Mouse (Mus musculus): ENCODE measurements around the gene C2cd2.

Gene C2cd2

DNA sequence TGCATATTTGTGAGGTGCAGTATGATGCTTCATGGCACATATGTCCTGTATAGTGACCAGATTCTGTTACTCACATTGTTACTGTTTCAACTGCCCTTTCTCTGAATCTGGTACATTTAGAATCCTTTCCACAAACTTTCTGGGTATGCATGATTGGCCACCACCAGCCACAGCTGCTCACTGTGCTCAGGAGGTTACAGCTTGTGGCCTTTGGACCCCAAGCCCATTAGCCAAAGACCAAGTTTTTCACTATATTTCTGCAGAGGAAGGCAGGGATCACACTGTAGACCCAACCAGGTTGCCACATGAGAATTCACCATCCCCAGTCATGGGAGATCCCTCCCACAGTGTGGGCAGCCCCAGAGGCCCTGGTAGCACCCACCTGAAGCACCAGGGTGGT is 79.5 kb downstream of the C2cd2 start:
- no peak for DNase-seq (ENCODE audit: low spot score)

DNA sequence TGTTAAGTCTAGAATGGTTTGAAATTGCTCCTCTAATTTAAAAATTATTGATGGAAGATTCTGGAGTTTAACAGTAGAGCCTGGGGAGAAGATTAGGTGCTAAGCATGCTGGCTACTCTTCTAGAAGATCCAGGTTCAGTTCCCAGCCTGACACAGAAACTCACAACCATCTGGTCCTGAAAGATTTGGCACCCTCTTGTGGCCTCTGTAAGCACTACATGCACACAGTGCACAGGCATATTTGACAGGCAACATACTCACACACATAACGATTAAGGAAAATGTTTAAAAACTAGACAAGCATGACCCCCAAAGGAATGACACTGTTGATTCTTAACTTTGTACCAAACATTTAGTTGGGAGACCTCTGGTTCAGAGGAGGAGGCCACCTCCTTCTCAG is 83.3 kb downstream of the C2cd2 start:
- DNase-seq (ENCODE audit: low spot score), result peak; percentile 75

DNA sequence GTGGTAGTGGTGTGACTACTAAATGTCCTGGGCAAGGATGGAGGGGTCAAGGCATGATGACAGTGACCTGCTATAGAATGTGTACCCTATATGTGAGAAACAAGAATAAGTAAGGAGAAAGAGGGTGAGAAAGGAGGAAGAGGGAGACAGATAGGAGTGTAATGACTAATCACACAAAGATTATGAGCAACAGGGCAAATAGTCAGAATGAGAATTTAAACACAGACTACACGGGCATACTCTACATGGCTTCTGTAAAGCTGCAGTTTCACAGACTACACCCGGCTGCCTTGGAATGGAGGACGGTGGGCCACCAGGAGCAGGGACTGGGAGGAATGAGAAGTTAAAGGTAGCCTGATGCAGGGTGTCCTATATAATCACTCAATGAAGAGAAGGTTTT is 84.9 kb downstream of the C2cd2 start:
- DNase-seq (ENCODE audit: low spot score), result no peak

DNA sequence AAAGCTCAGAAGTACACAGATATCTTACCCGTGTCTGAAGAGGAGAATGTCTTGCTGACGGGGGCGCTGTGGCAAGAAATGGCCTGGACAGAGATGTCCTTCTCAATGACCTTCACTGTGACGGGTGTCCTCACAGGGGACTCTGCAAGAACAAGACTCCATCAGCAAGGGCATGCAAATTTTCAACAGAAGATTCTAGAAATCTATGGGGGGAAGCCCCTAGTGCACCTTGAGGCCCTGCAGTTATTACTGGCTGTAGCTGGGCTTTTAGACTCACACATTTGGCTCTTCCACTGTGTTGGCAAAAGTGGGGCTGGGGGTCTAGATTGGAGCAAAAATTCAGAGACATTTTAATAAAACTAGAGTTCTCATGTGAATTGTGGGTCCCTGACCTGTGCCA is 87.3 kb downstream of the C2cd2 start:
- DNase-seq (ENCODE audit: low spot score), result no peak

DNA sequence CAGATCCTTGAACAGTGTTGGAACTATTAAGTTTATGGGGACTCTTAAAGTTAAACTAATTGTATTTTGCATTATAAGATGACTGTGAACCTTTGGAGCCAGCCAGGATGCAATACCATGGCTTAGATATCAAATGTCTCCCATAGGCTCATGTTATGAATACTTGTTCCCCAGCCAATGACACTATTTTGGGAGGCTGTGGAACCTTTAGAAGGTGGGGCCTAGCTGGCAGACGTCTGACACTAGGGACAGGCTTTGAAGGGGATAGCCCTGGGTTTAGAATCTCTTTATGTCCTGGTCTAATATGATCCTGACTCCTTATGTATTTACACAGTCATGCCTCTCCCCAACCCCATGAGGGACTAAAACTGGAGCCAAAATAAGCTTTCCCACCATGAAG is 88.0 kb downstream of the C2cd2 start:
- no peak for DNase-seq (ENCODE audit: low spot score)

DNA sequence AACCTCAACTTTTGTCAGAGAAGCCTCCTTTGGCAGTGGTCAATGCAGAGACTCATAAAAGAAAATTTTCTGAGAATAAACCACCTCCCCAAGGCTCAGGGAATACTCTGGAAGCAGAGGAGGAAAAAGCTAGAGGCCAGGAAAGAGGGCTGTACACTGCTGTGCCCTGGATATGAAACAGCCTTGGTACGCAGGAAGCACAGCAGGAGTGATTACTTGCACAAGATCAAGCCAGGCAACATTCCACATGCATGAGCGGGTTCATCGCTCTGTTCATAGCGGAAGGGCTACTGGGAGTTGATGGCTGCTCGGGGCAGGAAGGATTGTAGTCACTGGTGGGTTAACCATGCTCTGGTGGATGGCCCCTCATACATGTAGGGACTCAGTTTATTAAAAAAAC is 89.7 kb downstream of the C2cd2 start:
- no peak for DNase-seq (ENCODE audit: low spot score)

DNA sequence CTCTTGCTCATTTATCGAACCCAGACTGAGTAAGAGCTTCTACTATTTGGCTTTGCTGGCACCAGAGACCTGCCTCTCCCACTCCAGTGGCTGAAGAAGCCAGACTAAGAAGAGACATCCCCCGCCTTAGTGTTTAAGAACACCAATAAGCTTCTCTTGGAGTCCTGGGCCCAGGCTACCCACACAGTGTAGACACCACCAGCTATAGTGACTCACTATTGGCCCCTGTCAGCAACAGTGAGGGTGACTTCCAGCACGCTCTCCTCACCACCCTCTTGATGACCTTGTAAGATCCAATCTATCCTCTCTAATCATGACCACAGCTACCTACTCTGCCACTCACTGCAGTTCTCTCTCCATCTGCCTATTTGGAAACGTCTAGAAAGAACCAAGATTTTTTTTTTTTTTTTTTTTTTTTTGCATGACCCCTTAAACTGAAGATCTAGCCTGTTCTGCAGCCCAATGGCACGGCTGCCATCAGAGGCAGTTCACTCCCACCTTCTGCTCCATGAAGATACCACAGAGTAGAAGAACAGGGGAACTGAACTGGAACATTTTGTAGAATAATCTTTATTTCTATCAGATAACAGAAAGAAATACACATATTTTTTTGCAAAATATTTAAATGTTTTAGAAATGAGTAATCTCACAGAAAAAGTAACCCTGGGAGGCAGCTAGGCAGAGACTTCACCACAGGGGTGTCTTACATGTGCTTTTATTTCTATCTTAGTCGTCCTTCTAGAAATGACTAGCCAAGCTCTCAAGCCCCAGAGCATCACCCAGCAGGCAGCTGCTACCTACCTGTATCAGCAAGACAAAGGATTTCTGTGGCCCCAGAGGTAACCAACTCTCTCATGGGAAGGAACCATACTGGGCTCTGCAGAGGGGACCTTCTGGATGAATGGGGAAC is 93.0 kb downstream of the C2cd2 start:
- DNase-seq (ENCODE audit: low spot score), result no peak

DNA sequence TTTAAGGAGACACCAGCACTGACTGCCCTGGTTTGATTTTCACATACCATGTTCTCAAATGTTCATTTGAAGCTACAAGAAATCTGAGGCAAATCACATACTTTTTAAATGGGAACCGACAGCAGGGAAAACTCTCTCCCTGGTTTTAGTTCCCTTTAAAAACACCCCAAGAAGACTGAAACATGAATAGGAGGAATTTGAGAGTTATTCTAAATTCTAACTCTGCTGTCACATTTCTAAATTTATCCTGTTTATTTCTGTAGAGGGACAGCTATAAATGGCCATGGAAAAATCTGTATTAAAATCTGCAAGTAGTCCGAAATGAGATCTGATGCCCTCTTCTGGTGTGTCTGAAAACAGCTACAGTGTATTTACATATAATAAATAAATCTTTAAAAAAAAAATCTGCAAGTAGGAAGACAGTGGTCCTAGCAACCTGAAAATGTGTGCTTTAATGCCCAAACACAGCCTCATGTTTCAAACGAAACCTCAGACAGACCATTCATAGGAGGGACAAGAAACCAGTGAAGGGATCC is 98.4 kb downstream of the C2cd2 start:
- DNase-seq (ENCODE audit: low spot score), result no peak

DNA sequence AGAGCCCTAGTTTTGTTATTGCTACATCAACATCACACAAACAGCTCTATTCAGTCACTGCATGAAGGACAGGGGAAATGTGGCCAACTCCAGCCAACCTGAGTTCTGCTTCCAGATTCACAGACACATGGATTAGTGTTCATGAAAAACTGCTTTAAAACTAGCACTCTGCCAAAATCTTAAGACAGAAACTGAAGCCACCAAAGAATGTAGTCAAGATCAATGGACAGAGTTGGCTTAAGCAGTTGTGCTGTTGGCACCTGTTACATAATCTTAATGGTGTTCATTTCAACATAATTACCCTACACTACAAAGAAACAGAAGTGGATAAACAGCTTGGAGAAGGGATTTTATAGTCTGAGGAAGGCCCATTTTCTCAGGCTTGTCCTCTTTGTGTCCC is 106.3 kb downstream of the C2cd2 start:
- no peak for DNase-seq (ENCODE audit: low spot score)

DNA sequence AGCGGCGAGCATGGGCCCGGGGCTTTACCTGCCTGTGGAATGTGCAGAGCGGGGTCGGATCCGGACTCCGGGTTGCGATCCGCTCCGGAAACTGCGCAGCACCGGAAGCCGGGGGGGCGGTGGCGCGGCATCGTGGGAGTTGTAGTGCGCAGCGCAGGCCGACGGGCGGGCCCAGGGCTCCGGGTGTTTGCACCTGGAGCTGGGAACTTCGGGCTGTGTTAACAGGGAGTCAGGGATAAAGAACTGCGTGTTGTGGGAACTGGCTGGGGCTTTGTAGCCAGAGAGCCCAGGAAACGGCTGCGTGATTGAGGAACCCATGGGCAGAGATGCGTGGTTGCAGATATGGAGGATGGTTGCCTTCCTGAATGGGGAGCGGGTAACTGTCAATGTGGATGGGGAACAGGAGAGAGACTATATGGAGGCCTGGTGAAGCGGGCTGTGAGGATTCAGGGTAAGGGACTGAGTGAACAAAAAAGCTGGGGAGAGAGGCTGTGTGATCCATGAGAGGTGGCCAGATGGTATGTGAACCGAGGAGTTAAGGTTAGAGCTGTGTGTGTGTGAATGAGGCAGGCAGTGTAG is 110.6 kb downstream of the C2cd2 start, which contains the start of gene Prdm15:
Prdm15 (minus strand) TSS at position 110 of the 579 bp plus-strand sequence.
- peak; percentile 86 for DNase-seq (ENCODE audit: low spot score)

DNA sequence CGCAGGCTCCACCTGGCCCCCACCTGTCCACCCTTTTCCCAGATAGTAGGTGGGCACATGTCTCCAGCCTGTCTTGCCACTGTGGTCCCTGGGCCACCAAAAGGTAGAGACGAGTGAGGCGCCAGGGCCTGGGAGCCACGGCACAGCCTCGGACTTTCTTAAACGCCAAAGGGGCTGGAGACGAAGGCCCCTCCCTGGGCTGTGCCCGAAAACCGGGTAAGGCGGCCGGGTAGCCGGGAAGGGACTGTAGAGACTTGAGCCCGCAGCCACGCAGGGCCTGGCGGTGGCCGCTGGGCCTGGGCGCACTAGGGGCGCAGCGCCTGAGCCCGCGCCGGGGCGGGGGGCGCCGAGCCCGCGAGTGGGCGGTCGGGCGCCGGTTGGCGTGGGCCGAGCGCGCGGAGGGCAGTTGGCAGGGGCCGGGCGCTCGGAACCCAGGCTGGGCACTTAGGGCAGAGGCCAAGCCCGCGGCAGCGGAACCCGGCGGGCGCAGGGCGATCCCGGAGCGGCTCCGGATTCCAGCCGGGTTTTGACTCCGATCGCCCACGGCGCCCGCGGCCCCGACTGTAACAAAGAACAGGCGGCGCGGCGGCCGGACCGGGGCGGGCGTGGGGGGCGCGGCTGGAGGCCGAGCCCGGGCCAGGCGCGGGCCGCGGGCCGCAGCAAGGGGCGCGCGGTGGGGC is 111.2 kb downstream of the C2cd2 start:
- peak; percentile 86 for DNase-seq (ENCODE audit: low spot score)

DNA sequence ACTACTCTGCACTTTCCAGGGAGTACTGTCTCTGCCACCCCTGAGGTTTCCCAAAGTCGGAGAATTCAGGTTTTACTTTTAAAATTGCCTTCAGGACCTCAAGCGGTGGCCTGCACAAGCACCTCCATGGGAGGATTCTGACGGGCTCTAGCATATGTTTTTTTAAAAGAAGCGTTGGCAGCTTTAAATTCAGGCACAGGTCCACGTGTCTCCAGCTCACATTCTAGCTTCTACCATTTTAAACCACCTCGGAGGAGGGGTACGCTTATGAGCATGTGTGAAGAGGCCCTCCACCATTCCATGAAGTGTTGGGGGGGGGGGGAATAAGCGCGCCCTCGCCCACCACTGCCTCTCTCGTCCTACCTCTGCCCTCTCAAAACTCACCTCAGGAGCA is 111.7 kb downstream of the C2cd2 start:
- DNase-seq (ENCODE audit: low spot score), result peak; percentile 59

DNA sequence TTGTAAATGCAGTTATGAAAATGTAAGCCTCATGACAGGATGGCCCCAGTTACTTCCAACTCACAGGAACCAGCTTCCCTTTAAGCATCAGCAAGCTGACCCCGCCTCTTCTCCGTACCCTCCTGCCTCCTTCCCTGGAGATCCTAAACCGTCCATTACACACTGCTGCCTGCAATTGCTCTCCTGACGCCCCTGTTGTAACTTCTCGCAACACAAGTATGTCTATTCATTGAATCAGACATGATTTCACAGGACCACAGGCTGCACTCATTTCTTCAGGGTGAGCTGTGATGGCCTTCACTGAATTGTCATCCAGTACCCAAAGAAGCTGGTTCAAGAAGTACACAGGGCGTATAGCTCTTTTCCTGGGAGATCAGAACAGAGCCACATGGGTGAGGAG is 113.6 kb downstream of the C2cd2 start:
- no peak for DNase-seq (ENCODE audit: low spot score)

DNA sequence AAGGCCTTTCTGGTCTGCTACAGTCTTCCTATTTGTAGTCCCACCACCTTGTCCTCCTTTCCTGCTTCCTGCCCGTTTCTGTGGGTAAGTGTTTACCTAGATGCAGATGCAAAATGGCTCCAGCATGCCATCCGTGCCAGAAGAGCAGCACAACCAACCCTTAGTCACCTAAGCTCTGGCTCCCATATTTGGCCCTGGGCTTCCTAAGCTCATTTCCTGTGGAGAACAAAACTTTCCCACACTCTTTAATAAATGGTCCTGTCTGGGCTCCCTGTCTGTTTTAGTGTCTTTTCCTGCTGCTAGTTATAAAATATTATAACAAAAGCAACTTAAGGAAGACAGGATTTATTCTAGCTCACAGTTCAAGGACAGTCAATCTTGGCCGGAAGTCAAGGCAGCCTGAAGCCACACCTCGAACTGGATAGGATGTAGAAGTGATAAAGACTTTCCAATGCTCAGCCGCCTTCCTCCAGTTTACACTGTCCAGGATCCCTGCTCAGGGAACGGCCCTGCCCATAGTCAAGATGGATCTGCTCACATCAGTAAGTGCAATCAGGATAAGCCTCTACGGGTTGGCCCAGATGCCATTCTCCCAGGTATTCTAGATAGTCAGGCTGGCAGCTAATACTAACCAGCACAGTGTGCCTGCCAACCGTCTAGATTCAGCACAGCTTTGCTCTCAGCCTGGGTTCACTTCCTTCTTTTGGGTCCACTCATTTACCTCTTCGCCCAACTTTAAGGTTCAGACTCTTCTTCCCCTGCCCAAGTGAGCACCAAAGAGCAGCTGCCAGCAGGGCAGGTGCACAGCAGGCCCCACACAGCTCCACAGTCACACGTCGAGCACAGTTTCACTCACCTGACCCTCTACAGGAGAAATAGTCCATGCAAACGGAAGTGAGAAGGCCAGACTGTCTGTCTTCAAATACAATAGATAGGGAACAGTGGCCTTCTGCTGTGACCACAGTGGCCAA is 117.1 kb downstream of the C2cd2 start:
- DNase-seq (ENCODE audit: low spot score), result no peak

DNA sequence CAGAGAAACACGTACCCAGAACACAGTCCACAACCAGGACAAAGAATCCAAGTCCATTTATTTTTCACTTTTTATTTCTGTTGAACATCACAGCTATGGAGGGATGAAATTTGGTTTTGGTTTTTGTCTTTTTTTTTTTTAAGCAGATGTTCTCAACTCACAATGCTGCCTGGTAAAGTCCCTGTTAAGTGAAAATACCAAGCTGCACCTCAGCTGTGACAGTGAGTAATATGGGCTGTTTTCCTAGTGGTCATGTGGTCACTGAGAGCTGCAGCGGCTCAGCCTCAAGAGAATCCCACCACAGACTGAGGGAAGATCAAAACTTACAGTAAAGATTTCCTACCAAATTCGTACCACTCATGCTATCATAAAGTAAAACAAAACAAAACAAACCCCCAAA is 130.2 kb downstream of the C2cd2 start:
- DNase-seq (ENCODE audit: low spot score), result no peak

DNA sequence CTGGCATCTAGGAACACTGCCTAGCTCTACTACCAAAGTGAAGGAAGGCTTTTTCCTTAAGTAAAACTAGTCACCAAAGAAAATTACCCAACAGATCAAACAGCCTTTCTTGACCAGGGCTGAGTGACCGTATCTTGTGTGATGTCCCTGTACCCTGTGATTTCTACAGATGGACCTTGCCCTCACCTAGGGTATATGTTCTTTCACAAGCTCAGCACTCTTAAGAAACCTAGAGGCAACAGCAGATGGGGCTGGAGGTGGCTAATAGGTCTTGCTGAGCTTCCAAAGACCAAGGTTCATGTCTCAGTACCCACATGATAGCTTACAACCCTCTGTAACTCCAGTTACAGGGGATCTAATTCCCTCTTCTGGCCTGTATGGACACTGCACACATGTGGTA is 134.2 kb downstream of the C2cd2 start:
- DNase-seq (ENCODE audit: low spot score), result no peak

DNA sequence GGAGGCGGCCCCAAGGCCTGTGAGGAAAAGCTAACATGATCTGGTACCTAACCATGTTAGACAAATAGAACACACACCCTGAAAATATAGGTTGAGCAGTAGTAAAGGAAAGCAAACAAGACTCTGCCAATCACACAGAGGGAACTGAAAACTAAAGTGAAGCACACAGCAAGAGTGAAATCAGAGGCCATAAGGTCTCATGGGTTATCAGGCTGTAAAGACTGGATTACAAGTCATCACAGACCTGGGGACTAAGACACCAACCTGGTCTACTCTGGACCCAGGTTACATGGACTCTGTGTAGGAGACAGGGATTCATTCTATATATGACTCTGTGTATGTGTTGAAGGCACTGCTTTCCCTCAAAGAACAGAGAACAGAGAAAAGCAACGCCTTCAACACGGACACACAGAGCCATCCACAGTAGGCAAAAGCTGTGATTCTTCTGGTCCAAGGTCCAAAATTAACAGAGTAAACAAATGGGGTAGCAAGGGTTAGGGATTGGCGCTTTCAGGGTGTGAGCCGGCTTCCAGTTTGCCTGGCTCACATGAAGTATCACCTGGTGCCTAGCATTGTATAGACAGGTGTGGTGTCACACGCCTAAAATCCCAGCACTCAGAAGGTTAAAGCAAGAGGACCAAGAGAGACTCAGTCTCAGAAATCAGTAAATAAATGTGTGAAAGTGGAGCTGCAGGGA is 138.9 kb downstream of the C2cd2 start:
- no peak for DNase-seq (ENCODE audit: low spot score)

DNA sequence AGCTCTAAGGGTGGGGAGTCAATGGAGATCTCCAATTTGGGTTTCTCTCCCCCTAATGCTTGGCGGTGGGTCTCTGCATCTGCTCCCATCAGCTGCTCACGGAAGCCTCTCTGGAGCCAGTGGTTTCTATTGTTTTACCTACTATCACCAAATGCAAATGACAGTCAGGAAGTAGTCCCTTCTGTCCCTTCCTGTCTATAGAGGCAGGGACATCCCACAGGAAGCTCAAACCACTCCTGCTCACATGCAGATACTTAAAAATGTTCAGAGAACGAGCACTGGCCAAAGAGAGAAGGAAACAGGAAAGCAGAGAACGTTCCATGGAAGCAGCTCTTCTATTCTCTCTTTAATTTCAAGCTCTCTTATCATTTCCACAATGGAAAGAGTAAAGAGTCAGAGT is 142.9 kb downstream of the C2cd2 start:
- no peak for DNase-seq (ENCODE audit: low spot score)

DNA sequence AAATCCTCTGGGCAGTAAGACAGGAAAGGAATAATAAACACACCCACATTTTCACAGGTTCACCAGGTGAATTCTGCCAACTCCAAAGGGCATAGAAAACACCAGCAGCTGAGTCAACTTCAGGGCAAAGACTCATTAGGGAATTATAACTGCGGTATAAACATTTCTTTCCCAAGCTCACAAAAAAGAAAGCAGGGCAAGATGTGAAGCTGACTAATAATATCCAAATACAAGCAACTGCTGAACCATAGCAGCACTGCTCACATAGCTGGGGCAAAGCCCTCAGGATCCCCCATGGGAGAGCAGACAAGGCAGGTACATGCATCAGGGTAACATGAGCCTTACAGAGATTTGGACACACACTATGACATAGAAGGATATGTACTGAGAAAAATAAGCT is 145.0 kb downstream of the C2cd2 start:
- DNase-seq (ENCODE audit: low spot score), result no peak

DNA sequence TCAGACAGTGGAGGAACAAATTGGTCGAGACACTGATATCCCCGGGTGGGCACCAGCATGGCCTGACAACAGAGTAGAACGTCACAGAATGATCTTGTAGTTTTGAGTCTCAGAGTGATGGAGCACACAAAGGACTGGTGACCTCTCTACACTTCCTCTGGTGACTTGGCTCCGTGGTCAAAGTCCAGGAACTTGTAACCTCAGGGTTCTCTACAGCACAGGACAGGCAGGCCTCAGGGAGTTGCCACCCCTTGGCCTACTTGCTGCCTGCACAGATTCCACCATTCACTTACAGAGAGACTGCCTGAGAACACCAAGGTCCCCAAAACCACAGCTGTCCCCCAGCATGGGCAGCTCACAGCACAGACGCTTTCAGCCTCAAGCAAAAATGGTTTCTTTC is 147.1 kb downstream of the C2cd2 start:
- no peak for DNase-seq (ENCODE audit: low spot score)

DNA sequence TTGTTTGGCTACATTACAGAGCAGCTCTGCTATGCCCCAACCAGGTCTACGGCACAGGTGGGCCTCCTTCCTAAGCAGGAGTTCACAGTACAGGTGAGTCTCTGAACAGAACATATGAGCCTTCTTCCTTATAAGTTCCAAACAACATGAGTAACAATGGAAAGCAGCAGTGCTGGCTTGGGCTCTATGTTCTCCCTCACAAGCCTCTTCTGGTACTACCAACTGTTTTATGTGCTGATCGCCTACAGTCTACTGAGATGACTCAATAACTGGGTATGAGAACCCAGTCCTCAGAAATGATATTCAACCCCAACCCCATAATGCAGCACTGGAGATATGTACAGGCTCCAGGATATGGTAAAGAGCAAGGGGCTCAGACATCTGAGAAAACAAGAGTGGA is 148.3 kb downstream of the C2cd2 start:
- DNase-seq (ENCODE audit: low spot score), result no peak
